In genomic region chr11:79778522-79778921, GRCm38 (mm10) we compare ENCODE assay signal across 11 mouse cellular contexts.
DNase-seq lines count a peak whose midpoint lies in the region; ATAC-seq lines count a peak whose summit lies in the region.
"Had no signal": no experiment of that assay in that cellular context is flagged by ENCODE, and none has a peak within 500 bp of the region (broad histone marks: within the 10 kb centered on the region; RNA-seq: fewer than 3 reads in every experiment).

No protein-coding gene starts in this region.

- peak; percentile 54 for ATAC-seq in liver, embryonic 15.5 days (ENCODE audit: insufficient read depth)
- no peak for ATAC-seq in liver, embryonic 11.5 days (replicated peaks; ENCODE audit: low FRiP score)
- peak; percentile 51; the same call in 1 of the 2 replicates for ATAC-seq in heart, embryonic 13.5 days (ENCODE audit: extremely low read depth, insufficient number of reproducible peaks, low FRiP score, low TSS enrichment)
- 0 out of 2 replicates have a peak, but pooled peaks have one; percentile 9 for ATAC-seq in megakaryocyte progenitor cell, adult 5-6 weeks (replicated peaks; ENCODE audit: poor library complexity)
- no peak for ATAC-seq in forebrain, embryonic 12.5 days (ENCODE audit: low FRiP score)
- ATAC-seq: midbrain, embryonic 15.5 days had no signal

- peak; percentile 53 to 55 for DNase-seq in cerebellum, postnatal 10 days
- DNase-seq in cerebellum, adult 11-12 months, result no peak
- DNase-seq in liver, embryonic 11.5 days (ENCODE audit: low spot score), result no peak
- DNase-seq in cerebellum, postnatal 4 days (ENCODE audit: low spot score in 2 of 2), result no peak
- DNase-seq: embryo, embryonic 11 days had no signal

- H3K4me3 ChIP-seq in liver, embryonic 15.5 days (replicated peaks), result no peak overlapping the region
- H3K4me3 ChIP-seq in liver, embryonic 11.5 days (ENCODE audit: low read depth, low read length), result no peak overlapping the region
- H3K4me3 ChIP-seq in heart, embryonic 13.5 days, result no peak overlapping the region
- no peak overlapping the region for H3K4me3 ChIP-seq in forebrain, embryonic 12.5 days (replicated peaks)
- H3K4me3 ChIP-seq: limb, embryonic 12.5 days; midbrain, embryonic 15.5 days had no signal

- no peak overlapping the region for H3K4me2 ChIP-seq in liver, embryonic 15.5 days
- no peak overlapping the region for H3K4me2 ChIP-seq in liver, embryonic 11.5 days
- peak overlapping the region; percentile 17; the same call in 1 of the 2 replicates for H3K4me2 ChIP-seq in heart, embryonic 13.5 days
- no peak overlapping the region for H3K4me2 ChIP-seq in forebrain, embryonic 12.5 days
- H3K4me2 ChIP-seq: limb, embryonic 12.5 days; midbrain, embryonic 15.5 days had no signal

- no peak overlapping the region for H3K9ac ChIP-seq in liver, embryonic 15.5 days
- no peak overlapping the region for H3K9ac ChIP-seq in liver, embryonic 11.5 days (ENCODE audit: low read depth, low read length)
- no peak overlapping the region for H3K9ac ChIP-seq in heart, embryonic 13.5 days
- no peak overlapping the region for H3K9ac ChIP-seq in forebrain, embryonic 12.5 days
- H3K9ac ChIP-seq: limb, embryonic 12.5 days; midbrain, embryonic 15.5 days had no signal

- no peaks in the 10 kb centered on the region for H3K36me3 ChIP-seq in liver, embryonic 15.5 days (replicated peaks)
- H3K36me3 ChIP-seq in liver, embryonic 11.5 days (ENCODE audit: control insufficient read depth, insufficient read depth, low read length), result no peaks in the 10 kb centered on the region
- no peaks in the 10 kb centered on the region for H3K36me3 ChIP-seq in heart, embryonic 13.5 days
- H3K36me3 ChIP-seq in forebrain, embryonic 12.5 days (replicated peaks), result no peaks in the 10 kb centered on the region
- H3K36me3 ChIP-seq: limb, embryonic 12.5 days; midbrain, embryonic 15.5 days had no signal

- H3K9me3 ChIP-seq in liver, embryonic 15.5 days (replicated peaks), result no peaks in the 10 kb centered on the region
- no peaks in the 10 kb centered on the region for H3K9me3 ChIP-seq in liver, embryonic 11.5 days (ENCODE audit: control insufficient read depth, low read length)
- no peaks in the 10 kb centered on the region for H3K9me3 ChIP-seq in heart, embryonic 13.5 days
- H3K9me3 ChIP-seq in forebrain, embryonic 12.5 days, result no peaks in the 10 kb centered on the region
- H3K9me3 ChIP-seq: limb, embryonic 12.5 days; midbrain, embryonic 15.5 days had no signal

- 59% methylated on average over 5 of the region's 5 CpGs for WGBS in liver, embryonic 15.5 days (ENCODE audit: insufficient replicate concordance)
- 77% methylated on average over 5 of the region's 5 CpGs for WGBS in liver, embryonic 11.5 days
- WGBS in heart, embryonic 13.5 days, result 41% methylated on average over 5 of the region's 5 CpGs
- 89% methylated on average over 5 of the region's 5 CpGs for WGBS in forebrain, embryonic 12.5 days

- H3K4me1 ChIP-seq in liver, embryonic 15.5 days (replicated peaks), result peaks cover 26% of the 10 kb centered on the region
- H3K4me1 ChIP-seq in liver, embryonic 11.5 days (replicated peaks; ENCODE audit: control insufficient read depth, insufficient read depth, low read length), result peaks cover 8% of the 10 kb centered on the region; the same call in 1 of the 2 replicates
- peaks cover 48% of the 10 kb centered on the region for H3K4me1 ChIP-seq in heart, embryonic 13.5 days
- peaks cover 17% of the 10 kb centered on the region for H3K4me1 ChIP-seq in forebrain, embryonic 12.5 days

- H3K27ac ChIP-seq in liver, embryonic 15.5 days (replicated peaks), result no peak overlapping the region
- H3K27ac ChIP-seq in liver, embryonic 11.5 days (ENCODE audit: low read depth, low read length), result no peak overlapping the region
- peak overlapping the region; percentile 68 for H3K27ac ChIP-seq in heart, embryonic 13.5 days (replicated peaks)
- H3K27ac ChIP-seq in forebrain, embryonic 12.5 days, result no peak overlapping the region
- H3K27ac ChIP-seq: limb, embryonic 12.5 days; midbrain, embryonic 15.5 days had no signal

- H3K27me3 ChIP-seq in liver, embryonic 15.5 days, result no peaks in the 10 kb centered on the region
- no peaks in the 10 kb centered on the region for H3K27me3 ChIP-seq in liver, embryonic 11.5 days (replicated peaks; ENCODE audit: control insufficient read depth, insufficient read depth, low read length)
- H3K27me3 ChIP-seq in heart, embryonic 13.5 days (replicated peaks), result no peaks in the 10 kb centered on the region; the same call in 1 of the 2 replicates
- H3K27me3 ChIP-seq in forebrain, embryonic 12.5 days, result no peaks in the 10 kb centered on the region
- H3K27me3 ChIP-seq: limb, embryonic 12.5 days had no signal

Comparison
In these comparisons a context has a peak if more than half of its experiments do, and no peak if none do; other contexts are left out.
1. DNase-seq: peak in cerebellum, postnatal 10 days (2 of 2); none in cerebellum, adult 11-12 months (single experiment), liver, embryonic 11.5 days (single experiment) and cerebellum, postnatal 4 days (0 of 2).
2. ATAC-seq: peak in liver, embryonic 15.5 days (single experiment), heart, embryonic 13.5 days (single experiment) and megakaryocyte progenitor cell, adult 5-6 weeks (single experiment); none in liver, embryonic 11.5 days (single experiment) and forebrain, embryonic 12.5 days (single experiment).